Mouse (Mus musculus) stomach, adult 2 months (tissue): ENCODE data around the gene Sstr1. TPM values are rescaled to one million over a fixed set of nuclear protein-coding genes. Genes with fewer than 3 reads are reported as not detected.

ENCODE experiments used
- polyA plus RNA-seq: library from polyadenylated mRNA; depleted of rRNA; stranded (reverse); fragments of >200 nt; gene quantifications from 2 replicates; pipeline ENCODE4 v1.2.3, GENCODE M21; 2012; rRNA removed

Sstr1 gene
- polyA plus RNA-seq, result 0.49 and 1.1 TPM in 2 replicates

DNA sequence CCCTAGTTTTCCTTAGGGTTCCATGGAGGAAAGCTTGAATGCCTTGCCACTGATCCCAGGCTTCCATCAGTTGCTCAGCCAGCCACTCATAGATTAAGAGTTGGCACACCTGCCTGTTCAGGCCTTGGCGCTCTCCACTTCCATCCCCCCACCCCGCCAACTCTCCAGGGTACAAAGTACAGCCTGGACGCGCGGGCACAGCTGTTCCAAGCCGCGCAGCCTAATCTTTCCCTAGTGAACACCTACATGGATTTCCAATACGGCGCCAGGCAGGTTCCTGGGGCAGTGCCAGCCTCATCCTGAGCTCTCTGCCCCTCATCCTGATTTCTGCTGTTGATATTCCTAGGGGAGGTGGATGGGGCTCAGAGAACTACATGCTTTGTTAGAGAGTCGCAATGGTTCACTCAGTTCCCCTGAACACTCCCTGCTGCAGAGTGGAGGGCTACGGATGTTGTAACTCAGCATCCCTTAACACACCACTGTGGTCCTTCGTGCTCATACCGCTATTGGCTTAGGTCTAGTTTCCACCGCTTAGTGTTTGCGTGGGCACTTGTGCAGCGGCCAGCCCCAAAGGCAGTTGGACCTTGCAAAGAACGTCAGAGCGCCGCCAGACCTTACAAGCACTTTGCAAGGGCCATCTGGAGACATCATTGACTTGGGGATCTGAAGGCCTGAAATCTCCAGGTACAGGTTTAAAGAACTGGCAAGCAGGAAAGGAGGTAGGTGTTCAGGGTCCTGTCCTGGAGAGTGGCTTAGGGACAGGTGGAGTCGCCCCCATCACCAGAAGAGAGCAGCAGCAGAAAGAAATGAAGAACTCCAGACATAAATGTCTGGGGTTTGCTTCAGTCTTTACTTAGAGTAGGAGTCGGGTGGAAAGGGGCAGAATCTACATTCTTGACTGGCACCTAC lies at the start of gene Sstr1:
Gene Sstr1 (plus strand): TSS at position 610 of the 909 bp plus-strand sequence.

Other genes starting within 250 kb of the Sstr1 start
- 1.3 and 2.2 TPM in 2 replicates for gene Clec14a, start 57.5 kb downstream of the Sstr1 start, polyA plus RNA-seq